Mouse (Mus musculus): Measurements from ENCODE around the gene Svep1.

DNA sequence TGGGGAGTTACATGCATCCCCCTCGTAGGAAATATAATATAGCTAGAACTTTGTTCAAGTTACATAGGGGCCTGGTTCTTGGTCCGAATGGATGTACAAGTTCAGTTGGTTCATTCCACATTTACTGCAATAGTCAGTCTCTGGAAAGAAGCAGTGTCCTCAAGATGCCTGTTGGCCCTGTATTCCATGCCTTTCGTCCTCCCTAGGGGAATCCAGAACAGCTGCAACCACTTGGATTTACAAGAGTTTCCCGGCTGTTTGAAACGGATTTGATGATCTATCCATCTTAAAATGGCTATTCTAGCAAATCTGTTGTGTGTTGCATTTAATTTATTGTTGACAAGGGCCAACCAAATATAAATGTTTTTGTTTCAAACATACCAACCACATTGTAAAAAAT is 36.2 kb downstream of the Svep1 start:
- TF ChIP-seq CTCF (IDR thresholded peaks at IDR 0.05; ENCODE audit: low read depth, low read length) = no peak
- no peak for TF ChIP-seq POLR2A (IDR thresholded peaks at IDR 0.05; ENCODE audit: insufficient read depth, low read length)
- TF ChIP-seq EP300 (IDR thresholded peaks at IDR 0.05; ENCODE audit: insufficient read depth, low read depth, low read length) = no peak

Data from ES-Bruce4 (cell line).